Comparison of ENCODE assay signal across 7 mouse cellular contexts in the genomic region with DNA sequence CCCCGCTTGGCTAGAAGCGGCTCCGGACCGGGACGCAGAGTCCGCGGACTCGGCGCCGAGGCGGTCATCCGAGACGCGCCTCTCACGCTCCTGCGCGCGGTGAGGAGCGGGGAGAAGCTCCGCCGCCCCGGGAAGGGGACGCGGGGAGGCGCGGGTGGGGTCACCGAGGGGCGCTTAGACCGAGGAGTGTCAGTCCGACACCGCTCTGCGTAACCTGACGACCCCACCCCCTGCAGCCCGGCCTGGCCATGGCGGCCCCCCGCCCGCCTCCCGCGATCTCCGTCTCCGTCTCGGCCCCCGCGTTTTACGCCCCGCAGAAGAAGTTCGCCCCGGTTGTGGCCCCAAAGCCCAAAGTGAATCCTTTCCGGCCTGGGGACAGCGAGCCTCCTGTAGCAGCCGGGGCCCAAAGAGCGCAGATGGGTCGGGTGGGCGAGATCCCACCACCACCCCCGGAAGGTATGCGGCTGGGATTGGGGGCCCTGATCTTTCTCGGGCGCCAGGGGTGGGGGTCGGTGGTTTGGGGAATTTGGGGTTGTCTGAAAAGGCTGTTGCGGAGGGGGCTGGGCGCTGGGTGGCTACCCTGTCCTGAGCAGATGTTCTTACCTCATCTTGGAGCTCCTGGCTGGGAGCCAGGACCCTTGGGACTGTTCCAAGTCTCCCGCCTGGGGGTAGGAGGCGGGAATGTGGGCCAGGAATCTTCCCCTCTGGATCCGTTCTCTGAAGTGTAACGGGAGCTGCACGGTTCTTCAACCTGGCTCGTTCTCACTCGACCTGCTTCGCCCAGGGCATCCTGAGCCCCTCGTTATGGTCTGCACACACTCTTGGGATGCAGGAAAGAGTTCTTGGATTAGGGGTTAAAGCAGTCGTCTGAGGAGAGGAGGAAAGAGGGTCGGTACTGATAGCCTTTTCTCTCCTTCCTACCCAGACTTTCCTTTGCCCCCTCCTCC. TPM values are rescaled to one million over a fixed set of nuclear protein-coding genes. Genes with fewer than 3 reads are reported as not detected.
DNase-seq lines count a peak whose midpoint lies in the region; ATAC-seq lines count a peak whose summit lies in the region.

No protein-coding gene starts in this region.

- H3K36me3 ChIP-seq in hindbrain, embryonic 14.5 days (replicated peaks; ENCODE audit: control insufficient read depth, insufficient read depth), result peaks cover 15% of the 10 kb centered on the region; the same call in 1 of the 2 replicates

- ATAC-seq in hindbrain, embryonic 14.5 days (ENCODE audit: low FRiP score), result peak; percentile 63

- peaks cover 22% of the 10 kb centered on the region for H3K4me1 ChIP-seq in hindbrain, embryonic 14.5 days (replicated peaks; ENCODE audit: control insufficient read depth, insufficient read depth, low read length)

- peak; percentile 71 for DNase-seq in adipocyte (ENCODE audit: low spot score)
- peak; percentile 87 for DNase-seq in cerebellum, adult 9-11 months
- peak; percentile 80 to 81 for DNase-seq in frontal cortex, postnatal 36 days (ENCODE audit: low spot score in 2 of 2)
- DNase-seq in hindbrain, embryonic 14.5 days (ENCODE audit: low spot score), result peak; percentile 78
- peak; percentile 59 for DNase-seq in left cerebral cortex, adult 11 months (ENCODE audit: low spot score)
- peak; percentile 88 for DNase-seq in lung, postnatal 14 days
- DNase-seq in right cerebral cortex, postnatal 25 days, result peak; percentile 66

- H3K9me3 ChIP-seq in hindbrain, embryonic 14.5 days (ENCODE audit: control insufficient read depth, low read length), result no peaks in the 10 kb centered on the region

- WGBS in hindbrain, embryonic 14.5 days, result under 1% methylated on average over 46 of the region's 72 CpGs

- no peaks in the 10 kb centered on the region for H3K27me3 ChIP-seq in hindbrain, embryonic 14.5 days (ENCODE audit: control insufficient read depth, insufficient read depth, low read length)

- H3K27ac ChIP-seq in hindbrain, embryonic 14.5 days, result peak overlapping the region; percentile 79

- H3K9ac ChIP-seq in hindbrain, embryonic 14.5 days, result peak overlapping the region; percentile 91

- H3K4me3 ChIP-seq in hindbrain, embryonic 14.5 days (replicated peaks; ENCODE audit: low read length), result peak overlapping the region; percentile 94

- peak overlapping the region; percentile 83 for H3K4me2 ChIP-seq in hindbrain, embryonic 14.5 days (replicated peaks)

RNA-seq across cellular contexts. Expression of gene Zyx, which starts 0.9 kb away (rescaled TPM):
- polyA plus RNA-seq in hindbrain, embryonic 14.5 days (2014; fragmentation: Nextera tagmentation; extraction: Ambion mirVana), result 56.6 and 60.3 TPM in 2 replicates

RNA-seq across cellular contexts. Expression of gene Epha1, which starts 22.8 kb away (rescaled TPM):
- polyA plus RNA-seq in hindbrain, embryonic 14.5 days (2014; fragmentation: Nextera tagmentation; extraction: Ambion mirVana), result 0.16 and 0.24 TPM in 2 replicates

RNA-seq across cellular contexts. Expression of gene Fam131b, which starts 25.9 kb away (rescaled TPM):
- 7.2 and 7.9 TPM in 2 replicates for polyA plus RNA-seq in hindbrain, embryonic 14.5 days (2014; fragmentation: Nextera tagmentation; extraction: Ambion mirVana)

RNA-seq across cellular contexts. Expression of gene Tas2r143, which starts 49.7 kb away (rescaled TPM):
- not detected in 2 replicates for polyA plus RNA-seq in hindbrain, embryonic 14.5 days (2014; fragmentation: Nextera tagmentation; extraction: Ambion mirVana)

RNA-seq across cellular contexts. Expression of gene Tas2r135, which starts 54.9 kb away (rescaled TPM):
- polyA plus RNA-seq in hindbrain, embryonic 14.5 days (2014; fragmentation: Nextera tagmentation; extraction: Ambion mirVana), result not detected in 2 replicates

Comparison
In these comparisons a context has a peak if more than half of its experiments do, and no peak if none do; other contexts are left out.
1. Peak in every context shown above with its lines: DNase-seq, ATAC-seq, H3K4me3 ChIP-seq and H3K27ac ChIP-seq.